Mouse (Mus musculus): ENCODE data around the gene Tmem256.

Tmem256 gene

DNA sequence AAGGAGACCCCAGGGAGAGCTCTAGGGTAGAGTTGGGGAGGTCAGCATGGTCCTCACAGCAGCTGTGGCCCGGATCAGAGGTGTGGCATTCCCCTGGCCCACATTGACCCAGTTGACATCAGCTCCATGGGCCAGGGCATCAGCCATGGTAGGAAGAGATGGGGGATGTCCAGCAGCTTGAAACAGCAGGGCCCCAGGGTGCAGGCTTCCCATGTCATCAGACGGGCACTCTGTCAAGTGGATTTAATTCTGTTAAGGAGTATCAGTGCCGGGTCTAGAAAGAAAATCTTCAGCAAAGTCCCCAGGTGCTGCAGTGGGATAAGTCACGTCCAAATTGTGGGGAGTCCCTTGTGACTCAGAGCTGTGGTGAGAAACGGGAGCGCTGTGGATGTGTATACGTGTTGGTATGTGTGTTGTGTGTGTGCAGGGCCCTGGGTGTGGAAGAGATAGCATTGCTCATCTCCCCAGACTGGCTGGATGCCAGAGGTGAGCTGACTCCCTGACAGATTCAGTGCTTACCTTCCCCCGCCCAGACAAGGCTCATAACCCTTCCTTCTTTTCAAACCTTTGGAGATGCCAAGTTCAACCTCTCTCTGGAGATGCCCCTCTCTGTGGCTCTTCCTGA lies 45.3 kb downstream of the Tmem256 start:
- no peak for DNase-seq (ENCODE audit: low read depth, low spot score)

DNA sequence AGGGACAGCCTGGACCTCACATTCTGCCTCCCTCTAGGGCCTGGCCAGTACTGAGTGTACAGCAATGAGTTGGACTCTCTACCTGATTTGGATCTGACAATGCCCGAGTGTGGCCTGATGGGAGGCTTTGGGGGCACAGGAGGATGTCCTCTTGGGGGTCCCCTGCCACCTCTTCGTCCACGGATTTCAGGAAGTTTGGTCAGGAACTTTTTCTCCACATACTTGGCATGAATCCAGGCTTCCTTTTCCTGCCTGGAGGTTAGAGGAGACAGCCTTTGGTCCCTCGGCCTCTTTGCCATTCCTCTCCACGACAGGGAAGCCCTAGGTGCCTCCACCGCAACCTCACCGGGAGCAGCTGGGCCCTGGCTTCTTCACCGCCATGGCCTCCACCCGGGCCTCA lies 45.9 kb downstream of the Tmem256 start:
- no peak for DNase-seq (ENCODE audit: low read depth, low spot score)

DNA sequence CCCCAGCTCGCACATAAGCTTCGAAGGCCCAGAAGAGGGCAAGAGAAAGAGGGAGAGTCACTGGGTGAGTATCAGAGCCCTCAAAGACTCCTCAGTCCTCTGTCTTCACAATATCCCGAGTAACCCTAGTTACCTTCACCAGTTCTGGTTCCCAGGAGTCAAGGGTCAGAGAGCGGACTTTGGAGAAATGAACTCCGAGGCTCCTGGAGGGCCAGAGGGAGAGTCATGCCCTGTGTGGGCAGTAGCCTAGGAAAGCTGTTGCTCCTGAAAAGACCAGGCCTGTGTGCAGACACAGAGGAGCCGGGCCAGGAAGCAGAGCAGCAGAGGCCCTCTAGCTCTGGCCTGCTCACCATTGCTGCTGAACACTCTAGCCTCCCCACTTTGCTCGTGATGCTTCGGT lies 46.3 kb downstream of the Tmem256 start:
- DNase-seq (ENCODE audit: low read depth, low spot score): no peak

DNA sequence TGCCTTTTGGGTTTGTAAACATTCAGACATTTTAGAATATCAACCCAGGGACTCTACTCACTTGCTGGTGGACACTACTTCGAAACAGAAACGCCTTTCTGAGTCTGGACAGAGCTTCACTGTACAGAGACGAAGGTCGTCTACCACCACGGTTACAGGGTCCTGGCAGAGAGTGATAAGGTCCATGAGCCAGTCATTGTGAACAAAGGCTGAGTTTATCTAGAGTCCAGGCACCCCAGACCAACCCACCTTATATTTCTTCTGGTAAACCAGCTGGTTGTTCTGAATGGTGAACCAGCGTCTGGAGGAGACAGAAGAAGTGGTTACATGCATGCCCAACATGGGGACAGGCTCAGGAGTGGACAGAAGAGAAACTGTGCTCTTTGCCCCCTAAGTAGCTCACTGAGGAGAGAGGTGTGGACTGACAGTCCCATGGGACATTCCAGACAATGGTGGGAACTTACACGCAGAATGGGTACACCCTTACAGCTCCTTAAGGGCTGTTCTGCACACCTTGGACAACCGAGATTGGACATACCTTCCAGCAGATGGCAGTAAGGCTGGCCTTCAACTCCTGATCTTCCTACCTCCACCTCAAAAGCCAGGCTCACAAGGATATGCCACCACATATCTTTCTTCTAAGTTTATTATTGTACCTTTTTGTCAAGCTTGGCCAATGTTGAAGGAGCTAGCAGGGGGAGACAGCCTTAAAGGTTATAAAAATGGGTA lies 48.8 kb downstream of the Tmem256 start:
- DNase-seq (ENCODE audit: low read depth, low spot score): no peak

Measured in skeletal muscle tissue, adult 2 months (tissue).